Mouse (Mus musculus) MEL (cell line): Measurements from ENCODE around the gene Cecr2. TPM values are rescaled to one million over a fixed set of nuclear protein-coding genes. Genes with fewer than 3 reads are reported as not detected.

Experiments used
- DNase-seq: peaks from one replicate; pipeline ENCODE4 v3.0.0; 2011; ENCODE audit warnings: low read depth, low spot score
- H3K27ac ChIP-seq: 2 replicates; pipeline ENCODE4 v1.5.1; 2012; ENCODE audit warnings: low read depth, mild to moderate bottlenecking, control low read depth, low read length, moderate library complexity; ENCODE audit not compliant: control insufficient read depth
- H3K27me3 ChIP-seq, 2 experiments: fragments of 150-350 bp in 1 of 2; sonication (generic) in 1 of 2; 2 replicates each; pipeline ENCODE4 v1.6.1; 2012; ENCODE audit warnings: low read length in 2 of 2, mild to moderate bottlenecking in 2 of 2, improper control_type of control experiment in 1 of 2, moderate library complexity in 1 of 2; ENCODE audit not compliant: insufficient read depth in 2 of 2, control insufficient read depth in 1 of 2
- H3K36me3 ChIP-seq, 2 experiments: 2 replicates each; pipeline ENCODE4 v1.6.1; 2012 to 2014; ENCODE audit warnings: low read length in 2 of 2, improper control_type of control experiment in 1 of 2, inconsistent platforms in 1 of 2, mild to moderate bottlenecking in 1 of 2; ENCODE audit not compliant: insufficient read depth in 2 of 2, control insufficient read depth in 1 of 2
- H3K4me1 ChIP-seq, 2 experiments: fragments of 150-350 bp in 1 of 2; sonication (generic) in 1 of 2; 2 replicates each; pipeline ENCODE4 v1.6.1; 2012; ENCODE audit warnings: low read length in 2 of 2, improper control_type of control experiment in 1 of 2, mild to moderate bottlenecking in 1 of 2; ENCODE audit not compliant: insufficient read depth in 2 of 2, control insufficient read depth in 1 of 2
- H3K4me3 ChIP-seq, 2 experiments: fragments of 150-350 bp in 1 of 2; sonication (generic) in 1 of 2; 2 replicates each; pipeline ENCODE4 v1.5.1; 2012; ENCODE audit warnings: low read depth in 2 of 2, low read length in 2 of 2, mild to moderate bottlenecking in 2 of 2, moderate library complexity in 2 of 2, control low read depth in 1 of 2, improper control_type of control experiment in 1 of 2; ENCODE audit not compliant: control insufficient read depth in 1 of 2, insufficient read depth in 1 of 2
- H3K79me2 ChIP-seq: 2 replicates; pipeline ENCODE4 v1.6.1; 2012; ENCODE audit warnings: mild to moderate bottlenecking, low read length, moderate library complexity; ENCODE audit not compliant: control insufficient read depth, poor library complexity, insufficient read depth
- H3K9ac ChIP-seq: 2 replicates; pipeline ENCODE4 v1.6.1; 2012; ENCODE audit warnings: low read depth, mild to moderate bottlenecking, control low read depth, low read length, moderate library complexity; ENCODE audit not compliant: control insufficient read depth, poor library complexity, severe bottlenecking
- H3K9me3 ChIP-seq: fragments of 150-350 bp; sonication (generic); replicated peaks from 2 replicates; pipeline ENCODE4 v1.6.1; 2012; ENCODE audit warnings: mild to moderate bottlenecking, low read length, improper control_type of control experiment, moderate library complexity; ENCODE audit not compliant: insufficient read depth
- BHLHE40 ChIP-seq: IDR thresholded peaks from 2 replicates; pipeline ENCODE4 v1.6.1; 2012; ENCODE audit warnings: low read depth, mild to moderate bottlenecking, inconsistent platforms, low read length, improper control_type of control experiment, borderline replicate concordance
- CHD2 ChIP-seq: IDR thresholded peaks from 2 replicates; pipeline ENCODE4 v1.6.1; 2011; ENCODE audit warnings: low read length, improper control_type of control experiment
- E2F4 ChIP-seq: IDR thresholded peaks from 2 replicates; pipeline ENCODE4 v1.6.1; 2011; ENCODE audit warnings: low read depth, low read length, improper control_type of control experiment, borderline replicate concordance
- EP300 ChIP-seq, 2 experiments: IDR thresholded peaks; 2 replicates each; pipeline ENCODE4 v1.6.1; 2011; ENCODE audit warnings: improper control_type of control experiment in 2 of 2, low read length in 2 of 2, low read depth in 1 of 2, mild to moderate bottlenecking in 1 of 2
- JUND ChIP-seq: IDR thresholded peaks from 2 replicates; pipeline ENCODE4 v1.6.1; 2011; ENCODE audit warnings: low read depth, mild to moderate bottlenecking, improper control_type of control experiment, low read length
- MAX ChIP-seq: IDR thresholded peaks from 2 replicates; pipeline ENCODE4 v1.6.1; 2011; ENCODE audit warnings: low read length, improper control_type of control experiment
- POLR2AphosphoS2 ChIP-seq: IDR thresholded peaks from 2 replicates; pipeline ENCODE4 v1.6.1; 2011; ENCODE audit warnings: low read length, improper control_type of control experiment
- POLR2AphosphoS5 ChIP-seq: IDR thresholded peaks from 2 replicates; pipeline ENCODE4 v1.6.1; 2012; ENCODE audit warnings: low read depth, borderline replicate concordance, mild to moderate bottlenecking, inconsistent platforms, low read length, moderate library complexity, mixed read lengths
- SIN3A ChIP-seq: IDR thresholded peaks from 2 replicates; pipeline ENCODE4 v1.6.1; 2012; ENCODE audit warnings: low read length, improper control_type of control experiment, inconsistent platforms
- SMC3 ChIP-seq: IDR thresholded peaks from 2 replicates; pipeline ENCODE4 v1.6.1; 2011; ENCODE audit warnings: low read depth, low read length, improper control_type of control experiment
- TBP ChIP-seq: IDR thresholded peaks from 2 replicates; pipeline ENCODE4 v1.8.0; 2011; ENCODE audit warnings: low read depth, low read length, improper control_type of control experiment
- UBTF ChIP-seq: IDR thresholded peaks from 2 replicates; pipeline ENCODE4 v1.6.1; 2012; ENCODE audit warnings: low read depth, mild to moderate bottlenecking, inconsistent platforms, low read length, improper control_type of control experiment, moderate library complexity, borderline replicate concordance; ENCODE audit not compliant: insufficient read depth
- USF2 ChIP-seq, 2 experiments: IDR thresholded peaks; 2 replicates each; pipeline ENCODE4 v1.6.1; 2011 to 2012; ENCODE audit warnings: improper control_type of control experiment in 2 of 2, low read length in 2 of 2, borderline replicate concordance in 1 of 2, inconsistent platforms in 1 of 2, low read depth in 1 of 2, mild to moderate bottlenecking in 1 of 2; ENCODE audit not compliant: insufficient read depth in 1 of 2
- ZC3H11A ChIP-seq: IDR thresholded peaks from 2 replicates; pipeline ENCODE4 v1.6.1; 2012; ENCODE audit warnings: low read depth, mild to moderate bottlenecking, inconsistent platforms, low read length, improper control_type of control experiment
- polyA plus RNA-seq, 2 experiments: library from polyadenylated mRNA; stranded (reverse) in 1 of 2; unstranded in 1 of 2; fragments of >175 nt in 1 of 2; fragments of >200 nt in 1 of 2; gene quantifications; 2 replicates each; pipeline versions ENCODE4 v1.2.1 to v1.2.4; 2012; ENCODE audit warnings: low replicate concordance in 2 of 2, low read depth in 1 of 2; ENCODE audit not compliant: insufficient read length in 2 of 2, insufficient read depth in 1 of 2, missing spikeins in 1 of 2
- total RNA-seq: library from RNA; depleted of rRNA; stranded (reverse); fragments of 300-350 nt; gene quantifications from 2 replicates; pipeline ENCODE4 v1.2.3, GENCODE M21; 2012

Cecr2 gene
- total and polyA plus RNA-seq, 3 experiments = 4.0 to 8.7 TPM; not detected in 1

DNA sequence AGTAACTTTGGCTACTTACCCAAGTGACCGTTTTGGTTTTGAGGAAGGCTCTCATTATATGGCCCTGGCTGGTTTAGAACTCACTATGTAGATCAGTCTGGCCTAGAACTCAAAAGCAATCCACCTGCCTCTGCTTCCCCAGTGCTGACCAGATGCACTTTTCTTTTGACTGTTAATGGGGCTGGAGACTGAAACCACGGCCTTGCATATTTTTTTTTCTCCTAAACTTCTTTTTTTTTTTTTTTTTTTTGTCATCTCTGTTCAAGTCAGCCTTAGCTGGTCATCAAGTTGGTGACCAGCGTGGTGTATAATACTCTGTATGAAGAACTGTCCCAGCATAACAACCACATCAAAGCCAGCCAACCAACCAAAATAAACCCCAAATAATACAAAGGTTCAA is 10.5 kb upstream of the Cecr2 start:
- DNase-seq = no peak
- Histone ChIP-seq H3K79me2 (no peaks in the 10 kb centered on the region), H3K9ac (no peak overlapping the region), H3K4me3 (no peak overlapping the region), H3K36me3 (no peaks in the 10 kb centered on the region), H3K27me3 (no peaks in the 10 kb centered on the region; a peak in 2 of 4 replicates), H3K9me3 (no peaks in the 10 kb centered on the region), H3K4me1 (no peaks in the 10 kb centered on the region), H3K27ac (no peak overlapping the region)
- TF ChIP-seq POLR2AphosphoS2 (no peak), TBP (no peak)

DNA sequence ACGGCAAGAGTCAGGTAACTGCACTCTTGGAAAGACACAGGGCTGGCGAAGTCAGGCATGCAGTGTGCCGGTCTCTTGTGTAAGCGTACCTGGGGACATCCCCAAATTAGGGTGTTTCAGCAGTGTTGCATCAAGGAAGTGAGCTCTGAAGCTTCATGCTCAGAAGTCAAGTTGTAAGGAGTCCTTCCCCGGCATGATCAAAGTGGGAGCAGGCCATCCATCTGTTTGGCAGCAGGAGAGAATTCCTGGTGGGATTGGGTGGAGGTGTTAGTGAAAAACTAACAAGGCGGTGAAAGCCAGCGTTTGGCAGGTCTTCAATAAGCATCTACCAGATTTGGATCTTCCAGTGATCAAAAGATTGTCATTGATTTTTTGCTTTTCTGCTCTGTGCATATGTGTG is 7.3 kb upstream of the Cecr2 start:
- Histone ChIP-seq H3K27me3 (no peaks in the 10 kb centered on the region), H3K36me3 (no peaks in the 10 kb centered on the region), H3K4me3 (no peak overlapping the region), H3K9ac (no peak overlapping the region), H3K4me1 (peaks cover 0 to under 1% of the 10 kb centered on the region in 2 experiments; a peak in 1 of 4 replicates), H3K27ac (no peak overlapping the region), H3K79me2 (no peaks in the 10 kb centered on the region), H3K9me3 (no peaks in the 10 kb centered on the region)
- no peak for DNase-seq
- TF ChIP-seq USF2 (IDR thresholded peaks at IDR 0.05; ENCODE audit: borderline replicate concordance in 1 of 2, insufficient read depth in 1 of 2, low read depth in 1 of 2, low read length in 2 of 2) (no peak), SMC3 (no peak), SIN3A (no peak), JUND (no peak), POLR2AphosphoS2 (no peak), ZC3H11A (no peak)

DNA sequence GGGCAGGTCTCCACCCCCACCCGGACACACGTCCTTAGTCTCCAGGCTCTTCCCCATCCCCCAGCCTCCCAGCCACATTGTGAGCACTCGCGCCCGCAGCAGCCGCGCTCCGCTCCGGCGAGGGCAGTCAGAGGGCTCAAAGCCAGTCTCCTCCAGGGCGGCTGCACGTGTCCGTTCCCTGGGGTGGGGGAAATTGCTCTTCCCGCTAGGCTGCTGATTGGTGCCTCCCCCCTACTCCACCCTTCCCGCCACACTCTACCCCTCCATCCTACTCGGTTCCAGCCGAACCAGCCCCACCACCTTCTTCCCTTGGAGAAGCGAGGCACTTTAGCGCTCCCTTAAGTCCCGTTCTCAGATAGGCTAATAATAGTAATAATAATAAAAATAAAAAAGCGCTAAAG is 754 bp upstream of the Cecr2 start:
- Histone ChIP-seq H3K4me3 (peak overlapping the region; percentile 75 to 87), H3K27ac (peak overlapping the region; percentile 79)

More for the DNA sequence above, 754 bp upstream of the Cecr2 start:
- Histone ChIP-seq H3K27me3 (no peaks in the 10 kb centered on the region), H3K9ac (peak overlapping the region; percentile 95), H3K4me1 (peaks cover 0 to 11% of the 10 kb centered on the region in 2 experiments), H3K9me3 (no peaks in the 10 kb centered on the region), H3K36me3 (peaks cover 0 to 12% of the 10 kb centered on the region in 2 experiments; a peak in 2 of 4 replicates), H3K79me2 (peaks cover 24% of the 10 kb centered on the region)
- TF ChIP-seq E2F4 (peak; percentile 78; the same call in 1 of the 2 replicates), UBTF (peak; percentile 82; the same call in 1 of the 2 replicates), EP300 (IDR thresholded peaks at IDR 0.05; ENCODE audit: low read depth in 1 of 2, low read length in 2 of 2) (peak in 1 of 2 experiments; percentile 29; a peak in 1 of 4 replicates), CHD2 (peak; percentile 24; the same call in 1 of the 2 replicates), JUND (no peak), MAX (peak; percentile 73; the same call in 1 of the 2 replicates), POLR2AphosphoS5 (no peak), BHLHE40 (peak; percentile 57)
- peak; percentile 86 for DNase-seq
